Mouse (Mus musculus) megakaryocyte-erythroid progenitor cell, adult 5 weeks (primary cell): ENCODE results near the gene Gstt4. TPM values are rescaled to one million over a fixed set of nuclear protein-coding genes. Genes with fewer than 3 reads are reported as not detected.

Experiments used
- polyA plus RNA-seq: library from polyadenylated mRNA; stranded (reverse); fragments of >175 nt; gene quantifications from 2 replicates; pipeline ENCODE4 v1.2.3, GENCODE M21; 2012

Gene Gstt4
- not detected in 2 replicates for polyA plus RNA-seq

GRCm38 (mm10) chr10:75822443-75822842, at the start of gene Gstt4:
Gstt4 (minus strand) TSS chr10:75822543.

GRCm38 (mm10) chr10:75859786-75860470, 37.6 kb upstream of the Gstt4 start, which contains the start of gene Mif:
Mif (minus strand) TSS chr10:75860240.

GRCm38 (mm10) chr10:75837248-75837759, 15.0 kb upstream of the Gstt4 start, which contains the start of gene Gstt2:
Gstt2 (minus strand) TSS chr10:75837424.

GRCm38 (mm10) chr10:75798176-75798696, 24.1 kb downstream of the Gstt4 start, which contains the start of gene Gstt1:
Gstt1 (minus strand) TSS chr10:75798584.

GRCm38 (mm10) chr10:75780769-75781578, 41.4 kb downstream of the Gstt4 start, which contains the start of the genes Gm20441 and Gstt3:
Gm20441 (minus strand) TSS chr10:75780954.
Gstt3 (minus strand) TSS chr10:75781414.

GRCm38 (mm10) chr10:75772795-75773664, 49.3 kb downstream of the Gstt4 start, which contains the start of gene Ddt:
Ddt (minus strand) TSS chr10:75773414.

Other genes with a start within 250 kb of the Gstt4 start
- gene Ggt5, start 233.2 kb downstream of the Gstt4 start, polyA plus RNA-seq, result 9.1 and 11.3 TPM in 2 replicates
- 0.68 and 1.6 TPM in 2 replicates for gene Susd2, start 178.5 kb downstream of the Gstt4 start, polyA plus RNA-seq
- 95.9 and 105 TPM in 2 replicates for gene Cabin1, start 58.2 kb downstream of the Gstt4 start, polyA plus RNA-seq
- gene Ddt, start 49.1 kb downstream of the Gstt4 start, polyA plus RNA-seq, result 95.8 and 97.5 TPM in 2 replicates
- not detected in 2 replicates for gene Gm20441, start 41.6 kb downstream of the Gstt4 start, polyA plus RNA-seq
- 4.0 and 4.4 TPM in 2 replicates for gene Gstt3, start 41.1 kb downstream of the Gstt4 start, polyA plus RNA-seq
- gene Gstt1, start 24.0 kb downstream of the Gstt4 start, polyA plus RNA-seq, result 0.38 and 0.93 TPM in 2 replicates
- 7.5 and 8.4 TPM in 2 replicates for gene Gstt2, start 14.9 kb upstream of the Gstt4 start, polyA plus RNA-seq
- 2,192 and 2,368 TPM in 2 replicates for gene Mif, start 37.7 kb upstream of the Gstt4 start, polyA plus RNA-seq
- 9.1 and 10.6 TPM in 2 replicates for gene Derl3, start 70.9 kb upstream of the Gstt4 start, polyA plus RNA-seq
- 308 and 343 TPM in 2 replicates for gene Smarcb1, start 99.1 kb upstream of the Gstt4 start, polyA plus RNA-seq
- gene Chchd10, start 110.6 kb upstream of the Gstt4 start, polyA plus RNA-seq, result 187 and 201 TPM in 2 replicates
- gene Mmp11, start 114.0 kb upstream of the Gstt4 start, polyA plus RNA-seq, result 0.65 and 0.74 TPM in 2 replicates
- not detected in 2 replicates for gene Gm867, start 118.1 kb upstream of the Gstt4 start, polyA plus RNA-seq
- gene Vpreb3, start 120.5 kb upstream of the Gstt4 start, polyA plus RNA-seq, result 1.4 and 2.1 TPM in 2 replicates
- gene Gm5134, start 132.0 kb upstream of the Gstt4 start, polyA plus RNA-seq, result 0.09 and 0.22 TPM in 2 replicates
- gene Zfp280b, start 210.1 kb upstream of the Gstt4 start, polyA plus RNA-seq, result 3.7 and 5.0 TPM in 2 replicates